In genomic region chr13:42304139-42304538, GRCm38 (mm10) we compare ENCODE assay signal across 16 mouse cellular contexts. TPM values are rescaled to one million over a fixed set of nuclear protein-coding genes. Genes with fewer than 3 reads are reported as not detected.
DNase-seq lines count a peak whose midpoint lies in the region; ATAC-seq and TF ChIP-seq lines count a peak whose summit lies in the region.
"Had no signal": no experiment of that assay in that cellular context is flagged by ENCODE, and none has a peak within 500 bp of the region (broad histone marks: within the 10 kb centered on the region; RNA-seq: fewer than 3 reads in every experiment).

No protein-coding gene starts in this region.

- TF ChIP-seq CTCF in left cerebral cortex, adult 2 months (IDR thresholded peaks at IDR 0.05) = no peak

- H3K36me3 ChIP-seq in heart, embryonic 12.5 days = peaks cover 27% of the 10 kb centered on the region
- H3K36me3 ChIP-seq in intestine, embryonic 15.5 days = no peaks in the 10 kb centered on the region
- no peaks in the 10 kb centered on the region for H3K36me3 ChIP-seq in myocyte (ENCODE audit: control insufficient read depth, insufficient read depth)
- H3K36me3 ChIP-seq: hindbrain, embryonic 10.5 days; limb, embryonic 15.5 days had no signal

- H3K9me3 ChIP-seq in heart, embryonic 12.5 days (replicated peaks) = no peaks in the 10 kb centered on the region
- no peaks in the 10 kb centered on the region for H3K9me3 ChIP-seq in intestine, embryonic 15.5 days
- H3K9me3 ChIP-seq: hindbrain, embryonic 10.5 days; limb, embryonic 15.5 days had no signal

- peak overlapping the region; percentile 68; the same call in 1 of the 2 replicates for H3K9ac ChIP-seq in heart, embryonic 12.5 days
- H3K9ac ChIP-seq in intestine, embryonic 15.5 days = no peak overlapping the region
- H3K9ac ChIP-seq: limb, embryonic 15.5 days had no signal

- 53% methylated on average over 8 of the region's 8 CpGs for WGBS in heart, embryonic 12.5 days
- 65% methylated on average over 8 of the region's 8 CpGs for WGBS in intestine, embryonic 15.5 days

- peak overlapping the region; percentile 9; the same call in 1 of the 2 replicates for H3K4me3 ChIP-seq in heart, embryonic 12.5 days
- H3K4me3 ChIP-seq in left cerebral cortex, adult 2 months = peak overlapping the region; percentile 26; the same call in 1 of the 2 replicates
- H3K4me3 ChIP-seq in intestine, embryonic 15.5 days (replicated peaks) = no peak overlapping the region
- H3K4me3 ChIP-seq in myocyte = no peak overlapping the region
- H3K4me3 ChIP-seq: hindbrain, embryonic 10.5 days had no signal

- H3K27ac ChIP-seq in heart, embryonic 12.5 days (ENCODE audit: poor library complexity, severe bottlenecking) = no peak overlapping the region
- no peak overlapping the region for H3K27ac ChIP-seq in left cerebral cortex, adult 2 months
- no peak overlapping the region for H3K27ac ChIP-seq in intestine, embryonic 15.5 days
- H3K27ac ChIP-seq: hindbrain, embryonic 10.5 days; limb, embryonic 15.5 days had no signal

- H3K79me2 ChIP-seq in myocyte (ENCODE audit: control insufficient read depth, insufficient read depth) = no peaks in the 10 kb centered on the region

- DNase-seq in heart, adult 11 months = no peak
- DNase-seq in left cerebral cortex, adult 2 months (ENCODE audit: extremely low spot score in 1 of 2, low spot score in 2 of 2) = no peak
- DNase-seq in left cerebral cortex, postnatal 4 days = no peak
- DNase-seq in adipocyte (ENCODE audit: low spot score) = no peak
- no peak for DNase-seq in spleen, postnatal 36 days (ENCODE audit: low spot score in 2 of 2)
- DNase-seq: cerebellum, postnatal 14 days; gastrocnemius, postnatal 10 days; right cerebral cortex, postnatal 14 days; thymus, adult 18-20 months had no signal

- H3K27me3 ChIP-seq in heart, embryonic 12.5 days (replicated peaks) = no peaks in the 10 kb centered on the region
- H3K27me3 ChIP-seq in intestine, embryonic 15.5 days (replicated peaks) = 0 out of 2 replicates have a peak, but pooled peaks cover 7% of the 10 kb centered on the region
- no peaks in the 10 kb centered on the region for H3K27me3 ChIP-seq in myocyte (ENCODE audit: control insufficient read depth, insufficient read depth, insufficient read length)

- intact Hi-C loops in left cerebral cortex, adult 2 months (cut with DNase I) = loop anchor here (5.0 to 10.0 kb wide), 3 partner anchors 98 to 491 kb away; no protein-coding TSS in a partner anchor
- intact Hi-C loops in left cerebral cortex, postnatal 4 days (cut with DNase I) = loop anchor here (10.0 kb wide), 1 partner anchor 291 kb away; no protein-coding TSS in a partner anchor

- peaks cover 37% of the 10 kb centered on the region for H3K4me1 ChIP-seq in heart, embryonic 12.5 days (replicated peaks)
- H3K4me1 ChIP-seq in intestine, embryonic 15.5 days (replicated peaks) = peaks cover 22% of the 10 kb centered on the region

- no peak overlapping the region for H3ac ChIP-seq in myocyte (ENCODE audit: control insufficient read depth, insufficient read length)

- no peak for TF ChIP-seq POLR2A in myocyte (IDR thresholded peaks at IDR 0.05; ENCODE audit: insufficient read length, low read depth)

- H3K4me2 ChIP-seq in heart, embryonic 12.5 days = peak overlapping the region; percentile 72
- peak overlapping the region; percentile 79; the same call in 1 of the 2 replicates for H3K4me2 ChIP-seq in intestine, embryonic 15.5 days (replicated peaks)
- H3K4me2 ChIP-seq in myocyte (ENCODE audit: low read depth) = peak overlapping the region; percentile 92
- H3K4me2 ChIP-seq: limb, embryonic 15.5 days; midbrain, embryonic 11.5 days had no signal

- ATAC-seq in heart, embryonic 12.5 days (ENCODE audit: insufficient number of reproducible peaks, low FRiP score) = no peak
- ATAC-seq in intestine, embryonic 15.5 days = no peak
- ATAC-seq: forebrain, embryonic 16.5 days had no signal

TF ChIP-seq in myocyte, 11 proteins besides CTCF, POLR2A, EP300 and RAD21:
- TF ChIP-seq TCF12 (IDR thresholded peaks at IDR 0.05; ENCODE audit: insufficient read depth, poor library complexity, severe bottlenecking) (no peak), SRF (IDR thresholded peaks at IDR 0.05; ENCODE audit: control insufficient read depth, insufficient read length, low read depth) (no peak), MYOG (IDR thresholded peaks at IDR 0.05; ENCODE audit: control insufficient read depth in 1 of 3, insufficient read depth in 1 of 3, insufficient read length in 2 of 3, low read depth in 2 of 3) (no peak), TCF3 (IDR thresholded peaks at IDR 0.05; ENCODE audit: insufficient read length, low read depth) (no peak), E2F4 (IDR thresholded peaks at IDR 0.05; ENCODE audit: insufficient read depth) (no peak), POLR2AphosphoS2 (IDR thresholded peaks at IDR 0.05; ENCODE audit: insufficient read length, low read depth) (no peak), MAX (IDR thresholded peaks at IDR 0.05; ENCODE audit: low read depth) (no peak), REST (IDR thresholded peaks at IDR 0.05; ENCODE audit: insufficient read depth, insufficient read length) (no peak)

RNA-seq across cellular contexts. Expression of gene Edn1, which starts 2.9 kb away (rescaled TPM):
- polyA plus RNA-seq in heart, embryonic 12.5 days (2016; fragmentation: Nextera tagmentation; extraction: Ambion mirVana) = 9.1 and 9.6 TPM in 2 replicates
- total RNA-seq in left cerebral cortex, adult 2 months (2021) = 1 to 10 TPM; 2.6 to 3.3 TPM
- total RNA-seq in left cerebral cortex, postnatal 4 days (2021) = 1 to 10 TPM; 1.4 to 1.9 TPM
- polyA plus RNA-seq in intestine, embryonic 15.5 days (2015; fragmentation: Nextera tagmentation; extraction: Ambion mirVana) = 5.4 and 6.9 TPM in 2 replicates
- polyA plus RNA-seq in myocyte (2012; fragmentation: generic; extraction: Trizol) = 0.58 TPM

Comparison
In these comparisons a context has a peak if more than half of its experiments do, and no peak if none do; other contexts are left out.
1. H3K4me3 ChIP-seq: peak in heart, embryonic 12.5 days (single experiment) and left cerebral cortex, adult 2 months (single experiment); none in intestine, embryonic 15.5 days (single experiment) and myocyte (single experiment).
2. Peak in every context shown above with its lines, with median percentiles within 50 percentile points of each other: H3K4me2 ChIP-seq.